ENCODE assay signal across 15 mouse cellular contexts in genomic region chr14:47506676-47507075, GRCm38 (mm10).
"Had no signal": no experiment of that assay in that cellular context is flagged by ENCODE, and none has a peak within 500 bp of the region (broad histone marks: within the 10 kb centered on the region; RNA-seq: fewer than 3 reads in every experiment).

No protein-coding gene starts in this region.

- H3K4me3 ChIP-seq: limb, embryonic 15.5 days; liver, embryonic 12.5 days; megakaryocyte, embryonic 14.5 days; midbrain, embryonic 15.5 days; neural tube, embryonic 13.5 days had no signal

- H3K27ac ChIP-seq: limb, embryonic 15.5 days; liver, embryonic 12.5 days; midbrain, embryonic 15.5 days; neural tube, embryonic 13.5 days had no signal

- H3K4me1 ChIP-seq: midbrain, embryonic 15.5 days; neural tube, embryonic 13.5 days had no signal

- DNase-seq: kidney, adult 18-20 months; kidney, postnatal 10 days; kidney, postnatal 4 days; lung, embryonic 14.5 days; lung, postnatal 10 days; lung, postnatal 4 days; retina, postnatal 1 day; right cerebral cortex, postnatal 4 days; spleen, adult 18-20 months; thymus, postnatal 4 days had no signal
